Mouse (Mus musculus): ENCODE measurements around the gene I0C0044D17Rik.

DNA sequence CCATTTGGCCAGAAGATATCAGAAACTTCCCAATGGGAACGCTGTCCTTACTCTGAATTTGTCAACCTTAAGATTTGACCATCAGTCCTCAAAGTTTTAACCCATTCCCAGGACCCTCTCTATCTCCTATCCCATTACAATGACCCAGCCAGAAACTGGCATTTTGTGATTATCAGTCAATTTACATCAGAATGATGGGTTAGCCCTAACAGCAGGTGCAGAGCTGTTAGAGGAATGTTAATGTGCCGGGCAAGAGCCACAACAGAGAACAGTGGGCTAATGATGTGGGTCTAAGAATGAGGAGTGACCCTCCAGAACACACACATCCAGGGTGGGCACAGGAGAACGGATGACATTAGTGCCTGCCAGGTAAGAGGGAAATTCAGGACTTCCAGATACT lies 37.4 kb downstream of the I0C0044D17Rik start:
- TF ChIP-seq POLR2A (IDR thresholded peaks at IDR 0.05; ENCODE audit: insufficient read depth, low read depth, low read length) (no peak), CTCF (IDR thresholded peaks at IDR 0.05) (no peak), EP300 (IDR thresholded peaks at IDR 0.05; ENCODE audit: insufficient read depth, low read depth, low read length) (no peak)
